Mouse (Mus musculus) thymus, adult 2 months (tissue): ENCODE results near the gene Il1rn.

Experiments used
- CTCF ChIP-seq: fragments of 200-500 bp; IDR thresholded peaks from 2 replicates; pipeline ENCODE4 v1.5.1; 2012; ENCODE audit warnings: mild to moderate bottlenecking, control low read depth, low read length, moderate library complexity, borderline replicate concordance; ENCODE audit not compliant: control insufficient read depth, poor library complexity, insufficient read depth; ENCODE audit errors: extremely low read depth
- POLR2A ChIP-seq: fragments of 200-500 bp; IDR thresholded peaks from 2 replicates; pipeline ENCODE4 v1.6.1; 2012; ENCODE audit warnings: mild to moderate bottlenecking, low read length, control low read depth, moderate library complexity; ENCODE audit not compliant: control insufficient read depth, poor library complexity, insufficient read depth; ENCODE audit errors: extremely low read depth

GRCm38 (mm10) chr2:24393251-24393650 is 56.6 kb downstream of the Il1rn start:
- TF ChIP-seq CTCF (no peak), POLR2A (no peak)
